Mouse (Mus musculus): ENCODE results near the gene Scn3a. TPM values are rescaled to one million over a fixed set of nuclear protein-coding genes. Genes with fewer than 3 reads are reported as not detected.

Gene Scn3a
- 0.73 and 1.00 TPM in 2 replicates for polyA plus RNA-seq (2015; fragmentation: Nextera tagmentation; extraction: Ambion mirVana)

DNA sequence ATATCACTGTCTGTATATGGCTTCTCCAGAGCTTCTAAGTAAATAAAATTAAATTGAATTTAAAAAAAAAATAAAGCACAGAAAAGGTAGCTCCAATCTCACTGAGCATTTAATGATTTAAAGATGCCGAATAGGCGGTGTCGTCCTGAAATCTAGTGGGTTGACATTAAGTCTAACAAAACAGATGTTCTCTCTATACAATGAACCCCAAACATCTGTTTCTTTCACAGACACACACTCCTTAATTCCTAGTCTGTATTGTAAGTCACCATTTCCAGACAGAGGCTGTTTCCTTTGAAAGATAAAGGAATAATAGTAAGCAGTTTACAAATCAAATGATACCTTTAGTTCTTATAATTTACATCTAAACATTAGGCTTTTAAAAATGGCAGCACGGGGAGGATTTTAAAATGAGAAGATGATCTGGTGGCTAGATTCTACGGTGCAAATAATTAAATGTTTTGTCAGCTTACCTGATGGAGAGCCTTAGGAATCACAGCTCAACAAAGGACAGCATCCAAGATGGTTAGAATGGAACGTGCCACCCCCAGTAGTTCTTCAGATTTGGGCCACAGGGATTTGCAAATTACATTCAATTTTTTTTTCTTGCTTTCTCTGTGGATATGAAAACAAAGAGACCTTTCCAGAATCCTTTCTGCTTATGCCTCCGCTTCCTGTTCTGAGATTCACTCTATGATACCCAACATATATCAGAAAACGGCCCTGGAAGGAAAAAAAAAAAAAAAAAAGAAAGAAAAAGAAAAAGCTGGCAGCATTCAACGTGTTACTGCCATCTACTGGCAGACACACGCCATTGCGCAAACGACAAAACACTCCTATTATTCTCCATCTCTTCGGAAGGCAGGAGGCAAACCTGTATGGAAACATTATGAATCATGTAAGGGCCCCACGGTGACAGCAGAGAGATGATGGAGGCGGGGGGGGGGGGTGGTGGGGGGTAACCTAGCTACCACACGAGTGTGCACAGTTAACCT, at the start of gene Scn3a:
Gene Scn3a, minus strand, starts transcription at position 835 of the 995 bp plus-strand sequence.
- Histone ChIP-seq H3K4me1 (ENCODE audit: insufficient read depth, low read depth, low read length) (no peaks in the 10 kb centered on the region), H3K9me3 (ENCODE audit: low read length) (no peaks in the 10 kb centered on the region), H3K27ac (ENCODE audit: low read length) (no peak within 1 kb of the TSS), H3K27me3 (replicated peaks; ENCODE audit: insufficient read depth, low read length) (no peaks in the 10 kb centered on the region), H3K36me3 (ENCODE audit: insufficient read depth, low read length) (no peaks in the 10 kb centered on the region), H3K4me3 (ENCODE audit: low read depth, low read length) (no peak within 1 kb of the TSS), H3K9ac (replicated peaks; ENCODE audit: low read depth) (no peak within 1 kb of the TSS), H3K4me2 (replicated peaks; ENCODE audit: low read depth, low read length) (no peak within 1 kb of the TSS)
- DNase-seq (ENCODE audit: low spot score) (peak; percentile 73), ATAC-seq (no peak)
- TF ChIP-seq CTCF (IDR thresholded peaks at IDR 0.05) (peak; percentile 85), EP300 (IDR thresholded peaks at IDR 0.05) (no peak)
- WGBS = 22% methylated on average over 16 of the region's 16 CpGs

DNA sequence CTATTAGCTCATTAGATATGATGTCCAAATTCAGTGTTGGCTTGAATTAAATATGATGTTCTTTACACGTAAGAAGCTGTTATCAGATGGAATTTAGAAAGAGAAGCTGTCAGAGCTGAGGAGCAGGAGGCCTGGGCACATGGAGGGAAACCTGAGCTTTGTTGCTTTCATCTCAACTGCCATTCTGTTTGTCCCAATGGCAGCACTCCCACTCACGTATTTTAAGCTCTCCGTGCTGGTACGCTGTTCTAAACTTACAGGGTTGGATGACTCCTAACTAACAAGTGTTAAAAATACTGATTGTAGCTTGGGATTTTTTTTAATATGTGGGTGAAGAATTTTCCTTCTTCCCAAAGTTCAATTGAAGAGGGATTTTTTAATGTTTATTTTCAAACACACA, 44.5 kb upstream of the Scn3a start:
- Histone ChIP-seq H3K36me3 (ENCODE audit: insufficient read depth, low read length) (no peaks in the 10 kb centered on the region), H3K9ac (replicated peaks; ENCODE audit: low read depth) (no peak overlapping the region), H3K27me3 (replicated peaks; ENCODE audit: insufficient read depth, low read length) (no peaks in the 10 kb centered on the region), H3K4me1 (ENCODE audit: insufficient read depth, low read depth, low read length) (no peaks in the 10 kb centered on the region), H3K4me2 (replicated peaks; ENCODE audit: low read depth, low read length) (no peak overlapping the region), H3K27ac (ENCODE audit: low read length) (no peak overlapping the region), H3K4me3 (ENCODE audit: low read depth, low read length) (no peak overlapping the region), H3K9me3 (ENCODE audit: low read length) (no peaks in the 10 kb centered on the region)
- DNase-seq (ENCODE audit: low spot score) = no peak
- 71% methylated on average over 4 of the region's 4 CpGs for whole genome bisulfite sequencing
- no peak for ATAC-seq
- TF ChIP-seq EP300 (IDR thresholded peaks at IDR 0.05) = no peak
- no peak for TF ChIP-seq CTCF (IDR thresholded peaks at IDR 0.05)

DNA sequence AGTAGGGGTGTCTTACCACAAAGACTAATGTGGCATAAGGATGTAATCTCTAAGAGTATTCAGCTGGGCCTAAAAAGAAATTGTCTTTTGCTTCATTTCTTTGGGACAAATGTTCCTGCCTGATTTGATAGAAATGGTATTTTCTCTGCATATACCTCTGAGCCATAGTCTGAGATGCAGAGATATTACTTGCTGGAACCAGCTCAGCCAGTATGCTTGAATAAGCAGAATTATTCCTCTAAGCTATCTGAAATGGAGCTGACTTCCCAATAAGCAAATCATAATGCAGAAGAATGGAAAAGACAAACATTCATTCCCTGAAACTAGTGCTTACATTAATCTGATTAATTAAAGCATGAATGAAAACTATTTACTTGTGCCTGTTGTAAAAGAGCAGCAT, 40.4 kb upstream of the Scn3a start:
- no peaks in the 10 kb centered on the region for H3K27me3 ChIP-seq (replicated peaks; ENCODE audit: insufficient read depth, low read length)
- no peaks in the 10 kb centered on the region for H3K36me3 ChIP-seq (ENCODE audit: insufficient read depth, low read length)
- ATAC-seq (no peak), DNase-seq (ENCODE audit: low spot score) (no peak)
- no peak overlapping the region for H3K4me3 ChIP-seq (ENCODE audit: low read depth, low read length)
- no peak overlapping the region for H3K9ac ChIP-seq (replicated peaks; ENCODE audit: low read depth)
- H3K4me1 ChIP-seq (ENCODE audit: insufficient read depth, low read depth, low read length) = no peaks in the 10 kb centered on the region
- H3K27ac ChIP-seq (ENCODE audit: low read length) = no peak overlapping the region
- H3K4me2 ChIP-seq (replicated peaks; ENCODE audit: low read depth, low read length) = no peak overlapping the region
- no peaks in the 10 kb centered on the region for H3K9me3 ChIP-seq (ENCODE audit: low read length)
- TF ChIP-seq CTCF (IDR thresholded peaks at IDR 0.05) = no peak
- no peak for TF ChIP-seq EP300 (IDR thresholded peaks at IDR 0.05)

DNA sequence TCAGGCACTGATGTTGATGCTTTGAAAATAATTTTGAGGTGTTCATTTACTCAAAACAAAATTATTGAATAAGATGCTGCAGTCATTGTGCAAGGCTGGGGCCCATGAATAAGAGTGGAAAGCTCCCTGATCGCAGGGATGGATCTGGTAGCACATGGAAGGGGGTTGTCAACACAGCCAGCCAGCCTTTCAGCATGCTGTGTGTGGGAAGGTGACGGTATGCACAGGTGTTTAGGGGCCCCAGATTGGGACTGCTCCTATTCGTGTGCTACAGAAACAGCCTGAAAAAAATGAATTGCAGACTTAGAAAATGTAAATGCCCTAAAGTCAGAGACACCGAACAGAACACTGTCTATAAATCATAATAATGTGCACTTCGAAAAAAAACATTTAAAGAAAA, 20.3 kb upstream of the Scn3a start:
- no peak for TF ChIP-seq CTCF (IDR thresholded peaks at IDR 0.05)
- TF ChIP-seq EP300 (IDR thresholded peaks at IDR 0.05) = no peak
- H3K27ac ChIP-seq (ENCODE audit: low read length) = no peak overlapping the region
- no peaks in the 10 kb centered on the region for H3K9me3 ChIP-seq (ENCODE audit: low read length)
- H3K4me3 ChIP-seq (ENCODE audit: low read depth, low read length) = no peak overlapping the region
- ATAC-seq (no peak), DNase-seq (ENCODE audit: low spot score) (no peak)
- H3K4me1 ChIP-seq (ENCODE audit: insufficient read depth, low read depth, low read length) = no peaks in the 10 kb centered on the region
- no peaks in the 10 kb centered on the region for H3K27me3 ChIP-seq (replicated peaks; ENCODE audit: insufficient read depth, low read length)
- no peaks in the 10 kb centered on the region for H3K36me3 ChIP-seq (ENCODE audit: insufficient read depth, low read length)
- WGBS = 76% methylated on average over 5 of the region's 5 CpGs
- no peak overlapping the region for H3K9ac ChIP-seq (replicated peaks; ENCODE audit: low read depth)
- H3K4me2 ChIP-seq (replicated peaks; ENCODE audit: low read depth, low read length) = no peak overlapping the region

DNA sequence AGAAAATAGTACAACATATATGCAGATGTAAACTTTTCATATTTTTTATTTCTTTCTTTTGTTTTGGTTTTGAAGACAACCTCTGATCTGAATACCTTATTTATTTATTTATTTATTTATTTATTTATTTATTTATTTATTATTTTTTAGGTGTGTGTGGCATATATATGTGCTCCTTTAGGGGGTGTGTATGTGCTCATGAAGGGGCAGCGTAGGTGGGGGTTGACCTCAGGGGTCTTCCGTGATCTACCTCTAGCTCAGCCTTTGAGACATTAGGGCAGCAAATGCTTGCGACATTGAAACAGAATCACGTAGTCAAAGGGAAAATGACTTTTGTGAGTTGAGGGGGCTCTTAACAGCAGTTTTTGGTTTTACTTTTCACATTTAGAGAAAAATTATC, 498 bp upstream of the Scn3a start:
- no peak for ATAC-seq

DNA sequence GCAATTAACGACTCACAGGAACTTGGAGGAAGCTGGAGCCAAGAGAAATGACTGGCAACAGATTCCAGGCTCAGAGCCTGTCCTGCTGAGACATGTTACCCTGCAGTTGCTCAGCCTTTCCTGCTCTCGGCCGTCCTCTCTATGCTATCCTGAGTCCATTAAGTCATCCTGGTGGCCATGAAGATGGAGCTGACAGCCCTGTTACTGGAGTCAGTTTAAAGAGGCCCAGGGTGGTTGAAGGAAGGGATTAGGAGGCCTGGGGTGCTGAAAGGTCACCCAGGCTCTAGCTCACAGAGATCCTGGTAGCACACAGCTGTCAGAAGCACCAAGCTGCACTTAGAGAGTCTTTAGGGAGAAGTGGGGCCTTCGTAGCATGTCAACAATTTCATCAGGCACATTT, 3.5 kb downstream of the Scn3a start:
- Histone ChIP-seq H3K27me3 (replicated peaks; ENCODE audit: insufficient read depth, low read length) (no peaks in the 10 kb centered on the region), H3K9ac (replicated peaks; ENCODE audit: low read depth) (no peak overlapping the region), H3K36me3 (ENCODE audit: insufficient read depth, low read length) (no peaks in the 10 kb centered on the region), H3K4me2 (replicated peaks; ENCODE audit: low read depth, low read length) (no peak overlapping the region), H3K4me1 (ENCODE audit: insufficient read depth, low read depth, low read length) (no peaks in the 10 kb centered on the region), H3K4me3 (ENCODE audit: low read depth, low read length) (no peak overlapping the region), H3K27ac (ENCODE audit: low read length) (no peak overlapping the region), H3K9me3 (ENCODE audit: low read length) (no peaks in the 10 kb centered on the region)
- WGBS = 34% methylated on average over 4 of the region's 4 CpGs
- DNase-seq (ENCODE audit: low spot score) = no peak
- ATAC-seq = no peak
- TF ChIP-seq EP300 (IDR thresholded peaks at IDR 0.05) (no peak), CTCF (IDR thresholded peaks at IDR 0.05) (no peak)

More for the DNA sequence above, 498 bp upstream of the Scn3a start:
- H3K27ac ChIP-seq (ENCODE audit: low read length) = no peak overlapping the region
- H3K4me1 ChIP-seq (ENCODE audit: insufficient read depth, low read depth, low read length) = no peaks in the 10 kb centered on the region
- 94% methylated on average over 4 of the region's 4 CpGs for WGBS
- H3K36me3 ChIP-seq (ENCODE audit: insufficient read depth, low read length) = no peaks in the 10 kb centered on the region
- TF ChIP-seq CTCF (IDR thresholded peaks at IDR 0.05) = no peak
- no peak for TF ChIP-seq EP300 (IDR thresholded peaks at IDR 0.05)
- DNase-seq (ENCODE audit: low spot score) = no peak
- H3K27me3 ChIP-seq (replicated peaks; ENCODE audit: insufficient read depth, low read length) = no peaks in the 10 kb centered on the region
- no peak overlapping the region for H3K4me2 ChIP-seq (replicated peaks; ENCODE audit: low read depth, low read length)
- H3K9me3 ChIP-seq (ENCODE audit: low read length) = no peaks in the 10 kb centered on the region
- no peak overlapping the region for H3K9ac ChIP-seq (replicated peaks; ENCODE audit: low read depth)
- H3K4me3 ChIP-seq (ENCODE audit: low read depth, low read length) = no peak overlapping the region
